Mouse (Mus musculus) heart, embryonic 16.5 days (tissue): ENCODE results near the gene Sf3a2. TPM values are rescaled to one million over a fixed set of nuclear protein-coding genes. Genes with fewer than 3 reads are reported as not detected.
"Not testable (repeated sequence)": the region's sequence is repeated elsewhere in the genome, so short reads cannot be mapped to it uniquely, and the experiment has no call there.

ENCODE experiments used
- ATAC-seq: fragments of 200-750 bp; cut with Nextera tagmentation; replicated peaks from 2 replicates; pipeline ENCODE4 v1.8.0; 2017; ENCODE audit warnings: moderate number of reproducible peaks; ENCODE audit not compliant: insufficient read depth, low FRiP score; ENCODE audit errors: extremely low read depth
- H3K27ac ChIP-seq: fragments of 300-500 bp; sonication (generic); 2 replicates; pipeline ENCODE4 v1.5.1; 2014; ENCODE audit warnings: mild to moderate bottlenecking, low read length, control low read depth, moderate library complexity
- H3K27me3 ChIP-seq: fragments of 300-500 bp; sonication (generic); 2 replicates; pipeline ENCODE4 v1.6.1; 2014; ENCODE audit warnings: low read length, mixed read lengths; ENCODE audit not compliant: control insufficient read depth, insufficient read depth
- H3K36me3 ChIP-seq: fragments of 300-500 bp; sonication (generic); 2 replicates; pipeline ENCODE4 v1.6.1; 2014; ENCODE audit not compliant: control insufficient read depth, insufficient read depth
- H3K4me1 ChIP-seq: fragments of 300-500 bp; sonication (generic); 2 replicates; pipeline ENCODE4 v1.6.1; 2014; ENCODE audit warnings: low read length, mixed read lengths; ENCODE audit not compliant: control insufficient read depth, insufficient read depth
- H3K4me2 ChIP-seq: fragments of 300-500 bp; sonication (generic); 2 replicates; pipeline ENCODE4 v1.6.1; 2014; ENCODE audit warnings: low read depth, mild to moderate bottlenecking, control low read depth, low read length
- H3K4me3 ChIP-seq: fragments of 300-500 bp; sonication (generic); 2 replicates; pipeline ENCODE4 v1.5.1; 2014; ENCODE audit warnings: mild to moderate bottlenecking, control low read depth, low read length
- H3K9ac ChIP-seq: fragments of 300-500 bp; sonication (generic); 2 replicates; pipeline ENCODE4 v1.6.1; 2014; ENCODE audit warnings: low read length, control low read depth
- H3K9me3 ChIP-seq: fragments of 300-500 bp; sonication (generic); replicated peaks from 2 replicates; pipeline ENCODE4 v1.6.1; 2016; ENCODE audit warnings: low read length; ENCODE audit not compliant: control insufficient read depth
- WGBS: fragments of 180-500 bp; shearing (Covaris S2); extraction: QIAGEN DNeasy Blood & Tissue Kit; methylation state at CpG from one replicate; pipeline ENCODE4 v1.1.7; 2014; 5-methylcytosine and 5-hydroxymethylcytosine counted together
- polyA plus RNA-seq: library from polyadenylated mRNA; unstranded; fragments of >200 nt; fragmentation: Nextera tagmentation; extraction: Ambion mirVana; gene quantifications from 2 replicates; pipeline ENCODE4 v1.2.1, GENCODE M21; 2015

Gene Sf3a2
- polyA plus RNA-seq, 1 experiment from 2014 or later = 47.7 TPM

GRCm38 (mm10) chr10:80814800-80815199, 16.8 kb downstream of the Sf3a2 start:
- Histone ChIP-seq H3K27me3 (peaks cover 2% of the 10 kb centered on the region; the same call in 1 of the 2 replicates), H3K4me3 (no peak overlapping the region), H3K9me3 (no peaks in the 10 kb centered on the region), H3K9ac (no peak overlapping the region), H3K36me3 (no peaks in the 10 kb centered on the region), H3K4me2 (no peak overlapping the region), H3K4me1 (peaks cover 7% of the 10 kb centered on the region), H3K27ac (no peak overlapping the region)
- 66% methylated on average over 7 of the region's 7 CpGs for WGBS
- ATAC-seq = no peak

GRCm38 (mm10) chr10:80816303-80816702, 18.3 kb downstream of the Sf3a2 start:
- H3K9ac ChIP-seq, H3K4me2 ChIP-seq, H3K36me3 ChIP-seq, H3K4me1 ChIP-seq, H3K27ac ChIP-seq, H3K27me3 ChIP-seq, H3K4me3 ChIP-seq, H3K9me3 ChIP-seq, ATAC-seq: not testable (repeated sequence)
- 86% methylated on average over 3 of the region's 3 CpGs for WGBS

GRCm38 (mm10) chr10:80817164-80817563, 19.2 kb downstream of the Sf3a2 start:
- WGBS = 68% methylated on average over 2 of the region's 2 CpGs
- Histone ChIP-seq H3K27me3 (peaks cover 2% of the 10 kb centered on the region; the same call in 1 of the 2 replicates), H3K4me3 (no peak overlapping the region), H3K36me3 (no peaks in the 10 kb centered on the region), H3K27ac (no peak overlapping the region), H3K4me1 (no peaks in the 10 kb centered on the region; the same call in 1 of the 2 replicates), H3K9me3 (no peaks in the 10 kb centered on the region), H3K9ac (no peak overlapping the region), H3K4me2 (no peak overlapping the region)
- ATAC-seq = no peak

GRCm38 (mm10) chr10:80817955-80818354, 20.0 kb downstream of the Sf3a2 start:
- not testable (repeated sequence) for ATAC-seq, H3K4me2 ChIP-seq, H3K36me3 ChIP-seq, H3K27me3 ChIP-seq, H3K27ac ChIP-seq, H3K4me1 ChIP-seq, H3K9ac ChIP-seq, H3K9me3 ChIP-seq, H3K4me3 ChIP-seq
- 83% methylated on average over 7 of the region's 7 CpGs for WGBS

- 53% methylated on average over 6 of the region's 6 CpGs for WGBS
- no peaks in the 10 kb centered on the region for H3K36me3 ChIP-seq
- ATAC-seq = no peak
- H3K4me3 ChIP-seq = no peak overlapping the region
- H3K27ac ChIP-seq = no peak overlapping the region
- no peak overlapping the region for H3K4me2 ChIP-seq
- no peaks in the 10 kb centered on the region for H3K4me1 ChIP-seq
- no peak overlapping the region for H3K9ac ChIP-seq
- no peaks in the 10 kb centered on the region for H3K9me3 ChIP-seq
- H3K27me3 ChIP-seq = no peaks in the 10 kb centered on the region
These were observed 20.7 kb downstream of the Sf3a2 start for GRCm38 (mm10) chr10:80818599-80819281.

GRCm38 (mm10) chr10:80819406-80819805, 21.4 kb downstream of the Sf3a2 start:
- H3K27me3 ChIP-seq = no peaks in the 10 kb centered on the region
- no peak overlapping the region for H3K27ac ChIP-seq
- no peaks in the 10 kb centered on the region for H3K9me3 ChIP-seq
- H3K36me3 ChIP-seq = no peaks in the 10 kb centered on the region
- WGBS = 48% methylated on average over 3 of the region's 3 CpGs
- no peak for ATAC-seq
- no peak overlapping the region for H3K9ac ChIP-seq
- no peak overlapping the region for H3K4me3 ChIP-seq
- no peaks in the 10 kb centered on the region for H3K4me1 ChIP-seq
- H3K4me2 ChIP-seq = no peak overlapping the region

- H3K36me3 ChIP-seq = no peaks in the 10 kb centered on the region
- H3K4me3 ChIP-seq = no peak overlapping the region
- no peak overlapping the region for H3K4me2 ChIP-seq
- no peak overlapping the region for H3K27ac ChIP-seq
- H3K27me3 ChIP-seq = no peaks in the 10 kb centered on the region
- no peak for ATAC-seq
- H3K9me3 ChIP-seq = no peaks in the 10 kb centered on the region
- H3K4me1 ChIP-seq = 0 out of 2 replicates have a peak, but pooled peaks cover 2% of the 10 kb centered on the region
- 47% methylated on average over 2 of the region's 2 CpGs for WGBS
- no peak overlapping the region for H3K9ac ChIP-seq
These were observed 24.0 kb downstream of the Sf3a2 start for GRCm38 (mm10) chr10:80821991-80822390.

GRCm38 (mm10) chr10:80822528-80822927, 24.5 kb downstream of the Sf3a2 start:
- 89% methylated on average over 5 of the region's 5 CpGs for WGBS
- Histone ChIP-seq H3K27ac (no peak overlapping the region), H3K4me2 (no peak overlapping the region), H3K9ac (no peak overlapping the region), H3K27me3 (no peaks in the 10 kb centered on the region), H3K4me3 (no peak overlapping the region), H3K4me1 (peaks cover 2% of the 10 kb centered on the region; the same call in 1 of the 2 replicates), H3K9me3 (no peaks in the 10 kb centered on the region), H3K36me3 (no peaks in the 10 kb centered on the region)
- no peak for ATAC-seq

GRCm38 (mm10) chr10:80823316-80823715, 25.3 kb downstream of the Sf3a2 start:
- no peak overlapping the region for H3K4me3 ChIP-seq
- H3K9ac ChIP-seq = no peak overlapping the region
- ATAC-seq = no peak
- no peak overlapping the region for H3K27ac ChIP-seq
- no peaks in the 10 kb centered on the region for H3K27me3 ChIP-seq
- no peaks in the 10 kb centered on the region for H3K9me3 ChIP-seq
- peaks cover 9% of the 10 kb centered on the region for H3K4me1 ChIP-seq
- 81% methylated on average over 1 of the region's 1 CpGs for WGBS
- no peaks in the 10 kb centered on the region for H3K36me3 ChIP-seq
- no peak overlapping the region for H3K4me2 ChIP-seq
